Mouse (Mus musculus): ENCODE measurements at regions not wholly inside any gene's neighbourhood (a gene's known extent, or its start where the extent isn't known, plus 50 kb on each side); places are given as distances from the start of the nearest gene placed in this dataset.

- TF ChIP-seq CTCF (IDR thresholded peaks at IDR 0.05; ENCODE audit: control insufficient read depth, insufficient read depth, low read length): no peak
- TF ChIP-seq POLR2A (IDR thresholded peaks at IDR 0.05; ENCODE audit: borderline replicate concordance, control insufficient read depth, low read depth, low read length): no peak
These were observed 64.6 kb upstream of the Ptpn13 start for GRCm38 (mm10) chr5:103360360-103360759.
